Mouse (Mus musculus) testis, postnatal 10 days (tissue): ENCODE measurements around the gene Nedd8.

Experiments used
- DNase-seq: peaks from one replicate; pipeline ENCODE4 v3.0.0; 2021; ENCODE audit warnings: low spot score

Nedd8 gene

GRCm38 (mm10) chr14:55614565-55615178, 57.3 kb downstream of the Nedd8 start:
- DNase-seq = no peak

GRCm38 (mm10) chr14:55613346-55613745, 58.6 kb downstream of the Nedd8 start:
- DNase-seq = no peak
